Mouse (Mus musculus) colon, adult 2 months (tissue): Measurements from ENCODE around the gene Rps27l. TPM values are rescaled to one million over a fixed set of nuclear protein-coding genes. Genes with fewer than 3 reads are reported as not detected.

Experiments
- polyA plus RNA-seq: library from polyadenylated mRNA; depleted of rRNA; stranded (reverse); fragments of >200 nt; gene quantifications from 2 replicates; pipeline ENCODE4 v1.2.3, GENCODE M21; 2012; rRNA removed

Rps27l gene
- polyA plus RNA-seq = 34.7 and 35.2 TPM in 2 replicates

GRCm38 (mm10) chr9:66945647-66946641 lies at the start of gene Rps27l:
Gene Rps27l, plus strand, starts transcription at chr9:66946086.

DNA sequence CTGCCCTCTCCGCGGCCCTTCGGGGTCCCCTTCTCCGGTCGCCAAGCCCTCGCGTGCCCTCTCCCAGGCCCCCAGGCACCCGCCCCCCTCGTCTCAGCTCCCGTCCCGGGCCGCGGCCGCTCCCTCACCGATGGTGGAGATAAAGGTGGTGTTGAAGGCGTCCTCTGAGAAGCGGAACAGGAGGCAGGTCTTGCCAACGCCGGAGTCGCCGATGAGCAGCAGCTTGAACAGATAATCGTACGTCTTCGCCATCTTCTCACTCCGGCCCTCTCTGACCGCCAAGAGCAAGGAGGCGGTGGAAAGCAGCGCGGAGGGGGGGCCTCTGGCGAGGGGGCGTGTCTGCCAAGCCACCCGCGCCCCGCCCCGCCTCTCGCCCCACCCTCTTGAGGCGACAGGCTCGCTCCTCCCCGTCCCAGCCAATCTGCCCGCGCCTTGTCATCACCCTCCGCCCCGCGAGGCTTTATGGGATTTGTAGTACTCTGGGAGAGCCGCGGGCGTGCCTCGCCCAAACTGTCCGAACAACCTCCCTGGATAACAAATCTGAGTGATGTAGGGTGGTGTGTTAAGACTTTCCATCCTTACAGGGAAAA lies 26.4 kb upstream of the Rps27l start, which contains the start of gene Rab8b:
Gene Rab8b, minus strand, starts transcription at position 306 of the 590 bp plus-strand sequence.

DNA sequence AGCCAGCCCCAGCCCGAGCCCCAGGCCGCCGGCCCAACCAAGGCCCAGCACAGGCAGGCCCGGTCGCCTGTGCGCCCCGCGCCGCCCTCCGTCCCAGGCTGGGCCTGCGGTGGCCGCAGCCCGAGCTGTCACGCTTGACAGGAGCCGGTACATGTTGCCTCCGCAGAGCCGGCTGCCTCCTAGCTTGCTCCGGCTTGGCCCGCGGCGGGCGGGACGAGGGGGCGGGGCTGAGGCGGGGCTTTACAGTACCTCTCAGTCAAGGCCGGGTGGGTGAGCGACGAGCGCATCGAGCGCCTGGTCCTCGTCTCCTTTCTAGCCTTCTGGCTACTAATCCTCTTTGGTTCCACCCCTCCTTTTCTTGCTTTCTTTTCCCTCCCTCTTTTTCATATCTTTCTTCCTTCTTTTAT lies 29.4 kb downstream of the Rps27l start, which contains the start of gene Lactb:
Gene Lactb, minus strand, starts transcription at position 246 of the 407 bp plus-strand sequence.

Other genes with a start within 250 kb of the Rps27l start
- gene Car12, start 232.4 kb upstream of the Rps27l start, polyA plus RNA-seq = 20.7 and 49.6 TPM in 2 replicates
- 2.6 and 4.7 TPM in 2 replicates for gene Aph1b, start 150.6 kb upstream of the Rps27l start, polyA plus RNA-seq
- gene Gm10647, start 149.0 kb upstream of the Rps27l start, polyA plus RNA-seq = 0.07 and 0.10 TPM in 2 replicates
- 0.44 and 0.62 TPM in 2 replicates for gene Aph1c, start 111.4 kb upstream of the Rps27l start, polyA plus RNA-seq
- 3.1 TPM in 2 replicates for gene Rab8b, start 26.4 kb upstream of the Rps27l start, polyA plus RNA-seq
- gene Lactb, start 29.4 kb downstream of the Rps27l start, polyA plus RNA-seq = 16.6 and 23.6 TPM in 2 replicates
- gene Tpm1, start 103.3 kb downstream of the Rps27l start, polyA plus RNA-seq = 435 and 451 TPM in 2 replicates